Mouse (Mus musculus): ENCODE results near the gene Nfkbiz. TPM values are rescaled to one million over a fixed set of nuclear protein-coding genes. Genes with fewer than 3 reads are reported as not detected.

Nfkbiz gene
- polyA plus RNA-seq, 1 experiment: 60.3 TPM

DNA sequence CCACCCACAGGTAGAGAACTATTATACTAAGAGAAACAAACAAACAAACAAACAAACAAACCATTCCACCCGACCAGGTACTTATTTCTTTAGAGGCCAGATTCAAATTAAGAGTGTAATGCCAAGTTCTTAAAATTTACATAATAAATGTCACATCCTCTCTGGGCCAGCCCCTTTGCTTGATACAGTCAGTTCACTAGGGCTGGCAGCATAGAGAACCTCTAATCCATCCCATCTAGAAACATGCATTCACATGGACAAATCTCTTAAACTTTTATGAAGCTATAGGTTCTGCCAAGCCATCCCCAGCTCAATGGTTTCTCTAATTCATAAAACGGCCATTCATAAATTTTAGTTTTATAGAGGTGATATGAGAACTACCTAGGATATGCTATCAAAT, 1.5 kb downstream of the Nfkbiz start:
- Histone ChIP-seq H3K27ac (ENCODE audit: insufficient read depth, low read depth, low read length) (no peak overlapping the region), H3K4me3 (ENCODE audit: insufficient read depth, low read length) (no peak overlapping the region), H3K4me1 (ENCODE audit: control insufficient read depth, insufficient read depth, low read length) (peaks cover 13% of the 10 kb centered on the region)
- TF ChIP-seq POLR2A (IDR thresholded peaks at IDR 0.05; ENCODE audit: borderline replicate concordance, low read depth, low read length): no peak
- TF ChIP-seq CTCF (IDR thresholded peaks at IDR 0.05; ENCODE audit: low read depth, low read length): no peak

DNA sequence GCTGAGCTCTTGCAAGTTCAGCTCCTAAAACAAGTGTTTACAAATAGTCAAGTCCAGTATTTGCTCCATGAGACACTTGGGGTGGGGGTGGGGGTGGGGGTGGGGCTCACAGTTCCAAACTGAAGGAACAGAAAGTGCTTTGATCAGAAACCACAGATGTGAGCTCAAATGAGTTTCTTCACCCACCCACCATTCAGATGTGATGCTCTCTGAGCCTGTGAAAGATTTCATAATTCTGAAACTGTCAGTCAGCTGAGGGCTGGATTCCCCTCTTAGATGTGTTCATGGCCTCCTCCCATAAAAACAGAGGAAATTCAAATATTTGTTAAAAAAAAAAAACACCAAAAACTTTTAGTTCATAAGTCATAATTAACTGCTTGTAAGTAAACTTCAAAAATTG, 2.9 kb downstream of the Nfkbiz start:
- H3K27ac ChIP-seq (ENCODE audit: insufficient read depth, low read depth, low read length): no peak overlapping the region
- TF ChIP-seq CTCF (IDR thresholded peaks at IDR 0.05; ENCODE audit: low read depth, low read length) (no peak), POLR2A (IDR thresholded peaks at IDR 0.05; ENCODE audit: borderline replicate concordance, low read depth, low read length) (no peak)
- peaks cover 15% of the 10 kb centered on the region for H3K4me1 ChIP-seq (ENCODE audit: control insufficient read depth, insufficient read depth, low read length)
- no peak overlapping the region for H3K4me3 ChIP-seq (ENCODE audit: insufficient read depth, low read length)

DNA sequence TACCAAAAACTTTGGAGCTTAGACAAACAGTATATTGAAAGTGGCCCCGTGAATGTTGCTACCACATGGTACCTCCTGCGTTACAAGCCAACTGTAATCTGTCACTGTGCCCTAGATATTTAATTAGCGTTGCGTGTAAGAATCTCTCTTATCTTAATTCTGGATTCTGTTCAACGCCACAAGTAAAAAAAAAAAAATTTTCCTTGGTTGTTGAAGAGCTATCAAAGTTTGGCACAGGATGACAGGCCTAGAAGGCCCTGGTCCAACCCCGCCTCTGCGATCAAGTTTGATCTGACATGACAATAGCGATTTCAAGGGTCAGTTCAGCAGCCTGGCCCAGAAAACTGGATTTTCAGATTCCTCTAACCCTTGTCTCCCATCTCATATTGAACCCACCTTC, 6.1 kb downstream of the Nfkbiz start:
- Histone ChIP-seq H3K4me3 (ENCODE audit: insufficient read depth, low read length) (no peak overlapping the region), H3K27ac (ENCODE audit: insufficient read depth, low read depth, low read length) (no peak overlapping the region), H3K4me1 (ENCODE audit: control insufficient read depth, insufficient read depth, low read length) (peaks cover 17% of the 10 kb centered on the region)
- no peak for TF ChIP-seq CTCF (IDR thresholded peaks at IDR 0.05; ENCODE audit: low read depth, low read length)
- no peak for TF ChIP-seq POLR2A (IDR thresholded peaks at IDR 0.05; ENCODE audit: borderline replicate concordance, low read depth, low read length)

DNA sequence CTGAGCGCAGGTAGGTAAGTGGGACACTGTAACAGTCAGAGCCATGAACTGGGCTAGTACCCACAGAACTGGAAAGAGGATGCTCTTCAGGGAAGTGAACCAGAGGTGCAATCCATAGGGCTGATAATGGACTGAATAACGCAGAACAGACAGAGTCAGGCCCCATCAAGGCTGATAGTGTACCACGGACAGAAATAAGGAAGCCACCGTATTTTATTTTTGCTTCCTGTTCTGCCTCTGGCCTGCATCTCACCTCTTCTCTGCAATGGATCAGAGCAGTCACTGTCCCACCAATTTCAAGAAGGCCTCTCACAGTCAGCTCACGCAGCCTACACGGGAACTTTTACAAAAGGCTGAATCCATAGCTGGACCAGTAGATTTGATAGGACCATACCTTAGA, 6.7 kb downstream of the Nfkbiz start:
- no peak for TF ChIP-seq POLR2A (IDR thresholded peaks at IDR 0.05; ENCODE audit: borderline replicate concordance, low read depth, low read length)
- no peak for TF ChIP-seq CTCF (IDR thresholded peaks at IDR 0.05; ENCODE audit: low read depth, low read length)
- Histone ChIP-seq H3K27ac (ENCODE audit: insufficient read depth, low read depth, low read length) (no peak overlapping the region), H3K4me3 (ENCODE audit: insufficient read depth, low read length) (no peak overlapping the region), H3K4me1 (ENCODE audit: control insufficient read depth, insufficient read depth, low read length) (peaks cover 15% of the 10 kb centered on the region)

DNA sequence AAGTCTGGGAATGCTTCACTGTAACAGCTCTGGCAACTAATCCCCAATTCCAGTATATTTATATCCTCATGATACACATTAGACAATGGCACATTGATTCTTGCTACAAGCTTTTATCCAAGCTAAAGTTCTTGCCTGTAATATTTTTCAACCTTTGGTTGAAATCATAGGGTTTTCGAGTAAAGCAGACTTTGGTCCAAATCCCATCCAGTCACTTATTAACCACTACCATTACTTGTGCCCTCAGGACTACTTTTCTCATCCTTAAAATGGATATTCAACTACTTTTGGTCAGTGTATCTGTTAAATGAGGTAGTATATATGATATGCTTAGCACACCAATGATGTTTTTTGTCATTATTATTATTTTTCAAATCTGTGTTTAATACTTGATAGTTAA, 7.2 kb downstream of the Nfkbiz start:
- H3K4me1 ChIP-seq (ENCODE audit: control insufficient read depth, insufficient read depth, low read length): peaks cover 12% of the 10 kb centered on the region
- TF ChIP-seq POLR2A (IDR thresholded peaks at IDR 0.05; ENCODE audit: borderline replicate concordance, low read depth, low read length) (no peak), CTCF (IDR thresholded peaks at IDR 0.05; ENCODE audit: low read depth, low read length) (no peak)
- no peak overlapping the region for H3K4me3 ChIP-seq (ENCODE audit: insufficient read depth, low read length)
- no peak overlapping the region for H3K27ac ChIP-seq (ENCODE audit: insufficient read depth, low read depth, low read length)

DNA sequence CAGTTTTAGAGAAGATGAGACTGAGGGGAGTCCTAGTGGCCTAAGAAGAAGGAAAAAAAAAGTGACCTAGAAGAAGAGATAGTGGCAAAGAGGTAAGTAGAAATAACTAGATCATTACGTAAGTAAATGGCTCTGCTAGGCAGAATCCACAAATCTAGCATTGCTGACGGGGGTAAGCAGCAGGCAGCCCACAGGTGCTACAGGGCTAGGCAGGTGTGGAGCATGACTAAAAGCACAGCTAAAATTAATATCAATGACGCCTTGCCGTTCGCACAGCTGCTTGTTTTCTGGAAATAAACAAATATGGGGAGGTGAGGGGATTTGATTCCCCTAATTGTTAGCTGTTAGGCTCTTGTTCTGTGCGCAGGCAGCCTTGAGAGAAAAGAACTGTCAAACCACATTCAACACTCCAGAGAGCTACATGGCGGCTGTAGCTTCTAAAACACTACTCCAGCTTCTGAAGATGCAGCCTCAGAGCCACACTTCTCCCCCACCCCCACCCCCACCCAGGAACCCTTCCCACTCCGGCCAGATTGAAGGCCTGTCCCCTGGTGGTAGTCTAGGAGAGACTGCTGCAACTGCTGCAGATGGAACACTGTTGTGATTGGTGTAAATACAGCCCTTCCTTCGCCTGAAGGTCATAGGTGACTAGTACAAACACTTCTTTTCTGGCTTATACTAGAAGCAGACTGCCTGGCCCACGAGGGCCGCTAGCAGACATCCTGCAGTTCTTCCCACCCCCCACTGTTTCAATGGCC, 15.1 kb downstream of the Nfkbiz start:
- peaks cover 13% of the 10 kb centered on the region for H3K4me1 ChIP-seq (ENCODE audit: control insufficient read depth, insufficient read depth, low read length)
- H3K4me3 ChIP-seq (ENCODE audit: insufficient read depth, low read length): no peak overlapping the region
- TF ChIP-seq POLR2A (IDR thresholded peaks at IDR 0.05; ENCODE audit: borderline replicate concordance, low read depth, low read length): no peak
- 0 out of 2 replicates have a peak, but pooled peaks have one; percentile 6 for TF ChIP-seq CTCF (IDR thresholded peaks at IDR 0.05; ENCODE audit: low read depth, low read length)
- no peak overlapping the region for H3K27ac ChIP-seq (ENCODE audit: insufficient read depth, low read depth, low read length)

DNA sequence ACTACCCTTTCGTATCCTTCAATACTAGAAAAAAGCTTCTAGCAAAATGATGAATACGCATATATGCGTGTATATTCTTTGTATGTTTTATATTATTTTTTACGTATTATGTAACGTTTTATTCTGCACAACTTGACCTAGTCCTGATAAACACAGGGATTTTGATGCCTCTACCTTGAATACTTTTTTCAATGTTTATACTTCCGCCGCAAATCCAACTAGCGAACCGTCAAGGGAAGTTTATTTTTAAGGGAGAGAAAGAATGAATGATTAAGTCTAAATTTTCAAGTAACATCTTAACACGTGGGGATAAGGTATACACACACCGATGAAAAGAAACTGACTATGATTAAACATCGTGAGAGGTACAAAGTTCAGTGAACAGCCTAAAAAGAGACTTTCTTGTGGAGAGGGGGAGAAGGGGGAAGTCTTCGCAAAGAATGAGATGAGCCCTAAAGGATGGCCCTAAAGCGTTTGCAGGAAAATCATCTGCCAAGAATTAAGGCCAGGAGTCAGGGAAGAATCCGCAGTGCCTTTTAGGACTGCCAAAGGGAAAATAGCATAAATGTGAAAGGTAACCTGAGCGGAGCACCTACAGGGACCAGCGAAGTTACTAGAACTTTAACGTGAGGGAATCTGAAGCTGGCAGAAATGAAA, 15.8 kb downstream of the Nfkbiz start:
- Histone ChIP-seq H3K4me1 (ENCODE audit: control insufficient read depth, insufficient read depth, low read length) (peaks cover 13% of the 10 kb centered on the region), H3K27ac (ENCODE audit: insufficient read depth, low read depth, low read length) (no peak overlapping the region), H3K4me3 (ENCODE audit: insufficient read depth, low read length) (no peak overlapping the region)
- TF ChIP-seq CTCF (IDR thresholded peaks at IDR 0.05; ENCODE audit: low read depth, low read length): no peak
- TF ChIP-seq POLR2A (IDR thresholded peaks at IDR 0.05; ENCODE audit: borderline replicate concordance, low read depth, low read length): no peak

DNA sequence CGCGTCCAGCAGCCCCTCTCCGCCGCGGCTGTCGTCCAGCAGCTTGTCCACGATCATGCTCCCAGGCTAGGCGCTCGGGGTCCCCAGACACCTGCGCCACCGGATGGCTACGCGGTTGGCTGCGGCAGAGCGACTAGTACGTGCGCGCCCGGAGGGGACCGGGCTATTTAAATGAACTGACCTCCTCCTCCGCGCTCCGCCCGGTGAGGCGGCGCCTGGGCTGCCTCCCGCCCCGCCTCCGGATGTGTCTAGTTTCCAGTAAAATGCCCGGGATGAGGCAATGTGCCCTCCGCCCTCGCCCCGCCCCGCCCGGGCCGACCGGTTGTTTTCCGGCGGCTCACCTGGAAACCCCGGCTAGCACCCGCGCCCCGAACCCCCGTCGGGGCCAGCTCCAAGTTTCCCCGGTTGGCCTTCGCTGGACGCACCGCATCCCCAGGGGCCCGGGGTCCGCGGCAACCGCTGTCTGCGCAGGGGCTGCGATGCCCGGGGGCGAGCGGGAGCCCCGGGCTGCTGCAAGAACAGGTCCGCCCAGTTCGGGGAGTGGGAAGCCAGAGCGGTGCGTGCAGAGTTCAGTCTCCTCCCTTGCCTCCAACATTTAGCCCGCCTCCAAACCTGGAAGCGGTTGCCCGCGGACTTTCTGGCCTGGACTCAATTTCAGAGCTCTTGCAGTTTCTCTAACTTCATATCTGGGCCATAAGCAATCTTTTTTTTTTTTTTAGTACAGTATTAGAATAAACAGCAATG, 16.5 kb downstream of the Nfkbiz start:
- TF ChIP-seq POLR2A (IDR thresholded peaks at IDR 0.05; ENCODE audit: borderline replicate concordance, low read depth, low read length) (no peak), CTCF (IDR thresholded peaks at IDR 0.05; ENCODE audit: low read depth, low read length) (no peak)
- Histone ChIP-seq H3K27ac (ENCODE audit: insufficient read depth, low read depth, low read length) (peak overlapping the region; percentile 79), H3K4me1 (ENCODE audit: control insufficient read depth, insufficient read depth, low read length) (peaks cover 13% of the 10 kb centered on the region), H3K4me3 (ENCODE audit: insufficient read depth, low read length) (peak overlapping the region; percentile 92)

DNA sequence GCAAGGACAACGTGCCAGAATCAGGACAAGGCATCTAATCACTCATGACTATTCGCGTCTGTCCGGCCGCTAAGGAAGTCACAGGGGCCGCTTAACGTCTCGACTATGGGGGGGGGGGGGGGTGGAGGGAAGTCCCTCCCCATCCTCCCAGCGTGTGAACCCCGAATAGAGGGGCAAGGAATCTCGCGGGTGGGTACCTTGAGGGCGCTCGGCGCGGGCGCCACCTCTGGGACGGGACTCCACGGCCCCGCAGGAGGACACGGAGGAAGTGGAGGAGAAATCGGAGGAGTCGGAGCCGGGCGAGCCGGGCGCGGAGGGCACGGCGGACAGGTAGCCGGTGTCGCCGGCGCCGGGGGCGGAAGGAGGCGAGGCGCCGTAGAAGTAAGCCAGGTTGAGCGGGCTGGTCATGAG, 17.1 kb downstream of the Nfkbiz start:
- H3K27ac ChIP-seq (ENCODE audit: insufficient read depth, low read depth, low read length): peak overlapping the region; percentile 79
- peak overlapping the region; percentile 92 for H3K4me3 ChIP-seq (ENCODE audit: insufficient read depth, low read length)
- no peak for TF ChIP-seq POLR2A (IDR thresholded peaks at IDR 0.05; ENCODE audit: borderline replicate concordance, low read depth, low read length)
- TF ChIP-seq CTCF (IDR thresholded peaks at IDR 0.05; ENCODE audit: low read depth, low read length): no peak
- peaks cover 13% of the 10 kb centered on the region for H3K4me1 ChIP-seq (ENCODE audit: control insufficient read depth, insufficient read depth, low read length)
